Mouse (Mus musculus) right cerebral cortex, postnatal 14 days (tissue): Measurements from ENCODE around the gene Ptprm.

Experiments used
- DNase-seq: peaks from one replicate; pipeline ENCODE4 v3.0.0; 2022

Ptprm gene

DNA sequence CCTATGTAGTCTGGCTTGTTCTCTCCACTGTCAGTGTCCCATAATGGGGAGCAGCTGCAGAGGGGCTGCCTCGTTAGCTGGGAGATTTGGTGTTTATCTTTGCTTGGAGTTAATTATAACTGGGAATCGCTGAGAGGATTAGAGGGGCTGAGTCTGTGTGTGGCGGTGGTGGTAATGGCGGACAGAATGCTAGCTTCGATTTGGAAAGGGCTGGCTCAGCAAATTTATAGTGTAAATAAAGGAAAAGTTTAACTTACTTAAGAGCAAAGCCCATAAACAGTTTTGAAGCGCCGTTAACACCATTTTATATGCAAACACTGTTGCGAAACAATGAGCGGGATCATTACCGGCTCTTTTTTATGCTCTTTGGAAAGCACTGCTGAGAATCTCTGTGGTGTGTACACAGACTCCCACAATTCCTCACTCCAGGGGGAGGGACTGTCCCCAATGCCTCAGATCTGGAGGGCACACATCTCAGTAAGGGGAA is 597.2 kb downstream of the Ptprm start:
- no peak for DNase-seq

DNA sequence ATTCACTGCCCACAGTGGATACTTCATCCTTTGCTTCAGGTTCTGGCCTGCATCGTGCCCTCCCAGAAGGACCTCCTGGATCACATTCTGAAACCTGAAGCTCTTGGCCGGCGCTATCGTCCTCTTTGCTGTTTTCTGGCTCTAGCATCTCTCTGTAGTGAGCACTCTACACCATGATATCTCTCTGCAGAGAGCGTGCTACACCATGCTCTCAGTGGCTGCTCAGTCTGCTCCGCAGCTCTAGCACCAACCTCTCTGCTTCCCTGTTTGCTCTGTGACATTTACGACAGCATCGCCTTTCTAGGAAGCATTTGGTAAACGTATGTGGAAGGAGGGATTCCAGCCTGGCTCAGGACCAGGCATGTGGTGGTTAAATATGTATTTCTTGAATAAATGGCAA is 597.8 kb downstream of the Ptprm start:
- no peak for DNase-seq

DNA sequence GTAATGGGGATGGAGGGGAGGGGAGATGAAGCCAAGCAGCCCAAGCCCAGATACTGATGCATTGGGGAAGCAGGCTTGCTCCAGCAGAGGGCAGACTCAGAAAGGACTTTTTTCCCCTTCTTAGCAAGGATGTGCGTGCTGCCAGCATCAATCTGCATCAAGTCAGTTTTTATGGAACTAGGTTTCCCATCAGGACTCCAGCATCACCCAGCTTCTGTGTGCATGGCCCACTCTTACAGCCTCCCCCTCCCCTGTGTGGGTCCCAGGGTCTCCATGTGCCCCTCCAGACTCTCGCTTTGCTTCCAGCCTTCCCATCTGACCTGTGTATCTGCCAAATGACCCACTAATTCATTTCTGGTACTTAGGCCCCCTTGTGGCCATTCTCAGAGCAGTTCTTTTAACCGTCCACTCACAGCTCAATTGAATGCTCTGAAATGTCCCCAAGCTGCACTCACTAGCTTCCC is 599.0 kb downstream of the Ptprm start:
- peak; percentile 43 for DNase-seq

DNA sequence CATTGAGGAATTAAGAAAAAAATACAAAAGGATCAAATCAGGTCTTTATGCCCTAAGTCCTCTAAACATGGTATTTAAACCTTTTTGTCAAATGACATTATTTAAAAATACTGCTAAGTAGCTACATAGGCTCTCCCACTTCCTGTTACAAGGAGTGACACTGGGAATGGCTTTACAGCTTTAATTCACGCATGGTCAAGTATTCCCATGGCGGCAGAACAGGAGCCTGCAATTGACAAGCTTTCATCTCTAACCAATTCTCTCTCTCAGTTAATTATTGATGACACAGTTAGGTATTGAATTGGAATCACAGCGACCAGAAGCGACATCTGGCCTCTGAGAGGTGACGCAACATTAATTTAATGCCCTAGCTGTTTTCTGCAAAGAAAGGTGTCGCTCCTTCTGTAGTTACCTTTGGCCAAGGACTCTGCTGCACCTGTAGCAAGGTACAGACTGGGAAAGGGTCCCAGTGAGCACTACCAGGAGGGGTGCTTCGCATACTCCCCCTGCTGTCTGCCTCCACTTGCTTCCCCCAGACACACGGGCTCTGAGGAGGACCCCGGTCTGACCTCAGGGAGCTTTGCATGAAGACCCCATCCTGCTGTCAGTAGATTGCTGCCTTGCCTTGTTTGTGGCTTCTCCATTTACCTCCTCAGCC is 599.9 kb downstream of the Ptprm start:
- no peak for DNase-seq

DNA sequence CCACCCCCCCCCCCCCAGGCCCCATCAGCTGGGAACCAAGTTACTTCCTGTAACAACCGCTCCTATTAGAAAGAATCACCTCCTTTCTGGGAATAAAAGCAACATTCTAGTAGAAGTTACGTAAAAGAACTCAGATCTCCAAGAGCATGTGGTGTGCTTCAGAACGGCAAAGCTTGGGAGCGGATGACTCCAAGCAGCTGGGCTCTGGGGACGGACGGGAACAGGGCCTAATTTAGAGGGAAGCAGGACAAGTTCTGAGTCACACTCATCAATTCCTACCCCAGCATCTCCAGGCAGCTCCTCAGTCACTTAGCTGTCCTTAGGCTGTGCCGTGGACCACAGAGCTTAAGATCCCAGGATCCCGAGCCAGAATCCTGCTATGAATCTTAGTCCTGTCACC is 602.5 kb downstream of the Ptprm start:
- no peak for DNase-seq

DNA sequence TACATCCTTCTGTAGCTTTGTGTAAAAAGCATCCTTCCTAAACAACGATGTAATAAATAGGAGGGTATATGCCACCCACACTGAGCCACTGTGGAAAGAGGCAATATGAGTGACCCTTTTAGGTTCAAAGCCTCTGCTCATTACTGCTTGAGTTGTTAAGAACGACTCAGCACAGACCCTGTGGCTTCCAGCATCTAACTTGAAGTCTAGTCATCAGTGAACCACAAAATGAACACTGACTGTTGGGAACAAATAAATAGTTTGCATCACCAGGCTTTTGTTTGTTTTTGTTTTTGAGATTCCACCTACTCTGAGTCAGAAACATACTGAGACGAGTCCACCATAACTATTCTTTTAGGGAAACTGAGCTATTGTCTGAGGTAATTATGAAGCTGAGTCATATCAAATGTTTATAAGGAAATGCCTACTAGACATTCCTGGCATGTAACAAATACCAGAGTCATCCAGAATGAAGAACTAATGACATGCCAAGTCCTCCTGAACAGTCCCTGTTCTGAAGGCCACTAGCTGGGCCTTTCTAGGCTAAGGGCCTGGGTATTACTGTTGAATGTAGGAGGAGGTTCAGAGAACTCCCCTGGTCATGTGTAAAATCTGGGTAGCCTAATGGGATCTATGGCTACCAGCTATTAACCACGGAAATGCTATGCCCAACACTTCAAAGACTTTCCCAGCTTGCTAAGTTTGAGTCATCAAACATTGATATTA is 603.6 kb downstream of the Ptprm start:
- no peak for DNase-seq

DNA sequence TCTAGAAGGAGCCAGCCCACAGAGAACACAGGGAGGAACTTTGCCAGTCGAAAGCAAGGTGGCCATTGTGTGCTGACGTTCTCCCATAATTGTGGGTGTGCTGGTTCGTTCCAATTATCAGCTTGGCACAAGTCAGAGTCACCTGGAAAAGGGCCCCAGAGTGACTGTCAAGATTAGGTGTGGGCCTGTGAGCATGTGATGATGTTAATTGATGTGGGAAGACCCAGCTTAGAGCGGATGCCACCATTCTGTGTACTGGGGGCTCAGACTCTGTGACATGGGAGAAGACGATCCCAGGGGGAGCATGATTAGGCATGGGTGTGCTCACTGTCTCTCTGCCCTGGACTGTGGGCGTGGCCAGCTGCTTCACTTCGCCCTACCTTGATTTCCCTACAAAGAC is 604.3 kb downstream of the Ptprm start:
- DNase-seq = no peak

DNA sequence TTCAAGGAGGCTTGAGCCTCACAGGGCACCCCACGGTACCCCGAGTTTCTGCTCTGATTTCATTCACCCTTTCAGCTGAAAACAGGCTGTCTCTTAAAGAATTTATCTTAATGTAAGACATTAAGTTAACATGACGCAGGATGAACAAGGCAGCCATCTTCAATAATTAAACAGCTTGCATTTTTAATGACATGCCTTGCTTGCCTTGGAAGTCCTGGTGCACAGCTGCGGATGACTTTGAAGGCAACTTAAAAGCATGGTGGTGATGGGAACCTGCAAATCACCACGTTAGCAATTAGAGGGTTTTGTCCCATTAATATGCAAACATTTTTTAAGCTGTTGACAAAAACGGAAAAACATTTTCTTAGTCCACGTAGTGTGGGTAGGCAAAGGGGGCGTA is 607.8 kb downstream of the Ptprm start:
- DNase-seq = no peak

DNA sequence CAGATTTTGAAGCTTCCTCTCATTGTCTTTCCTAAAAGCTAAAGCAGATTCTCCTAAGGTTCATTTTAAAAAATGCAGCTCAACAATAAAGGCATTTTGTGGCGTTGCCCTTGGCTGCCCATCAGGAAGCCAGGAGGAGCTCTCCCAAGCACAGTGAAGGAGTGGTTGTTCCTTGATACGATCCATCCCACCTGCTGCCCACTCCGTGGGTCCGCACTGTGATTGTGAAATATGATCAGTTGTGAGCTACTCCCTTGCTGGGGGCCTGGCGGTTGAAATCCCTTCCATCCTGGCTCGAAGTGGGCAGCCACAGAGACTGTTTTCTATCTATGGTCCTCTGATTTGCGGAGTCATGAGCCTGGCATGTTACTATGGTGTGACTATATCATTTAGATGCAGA is 610.9 kb downstream of the Ptprm start:
- no peak for DNase-seq

DNA sequence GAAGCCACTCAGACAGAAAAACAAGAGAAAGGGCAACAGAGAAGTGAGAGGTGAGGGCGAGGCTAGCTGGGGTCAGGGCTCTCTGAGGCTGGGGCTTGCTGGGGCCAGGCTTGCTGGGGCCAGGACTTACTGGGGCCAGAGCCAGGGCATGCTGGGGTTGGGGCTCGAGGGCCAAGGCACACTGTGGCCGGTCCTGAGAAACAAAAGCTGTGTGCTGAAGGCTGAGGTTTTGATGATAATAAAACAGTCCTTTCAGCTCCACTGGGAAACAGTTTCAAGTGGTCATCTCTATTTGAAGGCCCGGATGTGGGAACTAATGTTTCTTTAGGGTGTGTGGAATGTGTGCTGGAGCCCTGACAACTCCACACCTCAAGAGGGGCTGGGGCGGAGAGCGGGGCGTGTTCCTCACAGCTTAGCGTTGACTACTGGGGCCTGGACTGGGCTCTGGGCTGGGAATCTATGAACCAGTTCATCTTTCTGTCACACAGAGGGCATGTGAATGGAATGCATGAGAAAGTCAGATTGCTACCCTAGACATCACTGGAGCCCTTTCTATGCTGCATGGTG is 615.4 kb downstream of the Ptprm start:
- no peak for DNase-seq

DNA sequence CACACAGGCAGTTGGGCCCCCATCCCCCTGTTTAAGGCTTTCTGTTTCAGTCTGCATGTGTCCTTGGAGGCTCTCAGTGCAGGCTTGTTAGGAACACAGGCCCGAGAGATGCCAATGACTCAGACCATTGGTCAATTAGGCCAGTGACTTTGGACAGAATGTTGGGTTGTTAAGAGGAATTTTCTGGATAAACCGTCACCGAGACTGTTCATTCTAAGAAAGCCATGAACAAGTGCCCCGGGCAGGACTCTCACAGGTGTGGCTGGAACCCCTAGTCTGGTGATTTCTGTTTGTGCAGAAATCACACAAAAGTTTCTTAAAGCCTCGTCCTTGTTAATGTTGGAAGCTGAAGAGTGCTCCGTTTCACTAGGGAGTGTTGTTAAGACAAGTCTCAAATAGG is 615.9 kb downstream of the Ptprm start:
- no peak for DNase-seq

DNA sequence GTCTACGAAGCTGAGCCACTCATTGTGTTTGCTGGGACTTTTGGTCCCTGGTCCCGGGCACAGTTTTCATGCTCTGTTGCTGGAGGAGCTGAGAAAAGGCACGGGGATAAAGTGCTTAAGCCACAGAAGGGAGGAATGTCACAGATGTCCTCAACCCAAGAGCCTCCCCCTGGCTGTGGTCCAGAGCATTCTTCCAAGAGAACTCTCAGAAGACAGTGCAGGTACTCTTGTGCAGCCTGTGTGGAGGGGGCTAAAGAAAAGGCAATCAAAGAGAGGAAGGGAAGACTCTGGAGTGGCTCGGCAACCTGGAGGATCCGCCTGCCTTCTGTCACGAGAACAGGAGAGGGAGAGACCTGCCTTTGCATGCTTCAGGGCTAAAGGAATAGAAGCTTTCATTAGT is 617.8 kb downstream of the Ptprm start:
- DNase-seq = no peak

DNA sequence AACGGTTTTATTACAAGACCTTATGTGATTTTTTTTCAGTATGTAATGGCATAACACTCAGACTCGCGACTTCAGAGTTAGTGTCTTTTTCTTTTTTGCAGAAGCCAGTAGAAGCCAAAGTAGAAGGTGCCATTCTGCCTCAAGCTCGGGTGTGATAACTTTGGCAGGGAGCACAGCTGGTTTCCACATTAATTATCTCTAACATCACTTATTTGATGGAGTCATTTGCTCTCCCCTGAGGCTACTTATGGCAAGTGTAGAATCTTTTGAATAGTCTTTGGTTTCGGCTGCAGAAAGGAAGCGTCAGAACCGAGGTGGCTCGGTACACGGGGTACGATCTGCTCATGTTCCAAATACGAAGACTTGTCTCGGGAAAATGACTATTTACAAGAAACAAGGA is 620.7 kb downstream of the Ptprm start:
- no peak for DNase-seq

DNA sequence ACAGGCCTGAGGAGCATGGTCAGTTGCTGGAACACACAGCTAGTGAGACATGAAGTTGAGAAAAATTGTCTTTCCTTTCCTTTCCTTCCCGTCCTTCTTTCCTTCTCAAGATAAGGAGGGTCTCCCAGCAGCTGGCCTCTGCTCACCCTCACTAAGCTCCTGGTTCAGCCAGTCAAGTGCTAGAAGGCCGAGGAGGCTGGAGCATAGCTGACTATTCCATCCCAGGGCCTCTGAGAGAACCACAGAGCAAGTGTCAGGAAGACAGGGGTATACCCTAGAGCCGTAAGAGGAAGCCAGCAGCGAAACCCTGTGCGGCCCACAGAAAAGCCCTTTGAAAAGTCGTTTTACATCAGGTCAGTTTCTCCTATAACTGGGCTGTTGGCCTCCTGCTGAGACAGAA is 624.3 kb downstream of the Ptprm start:
- DNase-seq = no peak

DNA sequence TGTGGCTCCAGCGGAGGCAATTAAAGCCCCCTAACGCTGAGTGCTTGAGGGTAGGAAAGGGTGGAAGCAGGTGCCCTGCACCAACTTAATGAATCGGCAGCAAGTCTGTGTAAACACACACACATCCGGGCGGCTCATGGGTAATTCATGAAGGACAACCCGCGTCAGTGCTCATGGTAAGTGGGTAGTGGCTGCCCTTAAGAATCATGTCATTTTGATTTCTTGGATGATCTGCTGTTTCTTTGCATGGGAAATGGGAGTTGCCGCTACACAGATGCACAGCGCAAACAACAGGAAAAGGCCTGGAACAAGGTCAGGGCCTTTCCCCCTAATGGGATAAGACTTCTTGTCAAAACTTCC is 633.3 kb downstream of the Ptprm start:
- DNase-seq = no peak

DNA sequence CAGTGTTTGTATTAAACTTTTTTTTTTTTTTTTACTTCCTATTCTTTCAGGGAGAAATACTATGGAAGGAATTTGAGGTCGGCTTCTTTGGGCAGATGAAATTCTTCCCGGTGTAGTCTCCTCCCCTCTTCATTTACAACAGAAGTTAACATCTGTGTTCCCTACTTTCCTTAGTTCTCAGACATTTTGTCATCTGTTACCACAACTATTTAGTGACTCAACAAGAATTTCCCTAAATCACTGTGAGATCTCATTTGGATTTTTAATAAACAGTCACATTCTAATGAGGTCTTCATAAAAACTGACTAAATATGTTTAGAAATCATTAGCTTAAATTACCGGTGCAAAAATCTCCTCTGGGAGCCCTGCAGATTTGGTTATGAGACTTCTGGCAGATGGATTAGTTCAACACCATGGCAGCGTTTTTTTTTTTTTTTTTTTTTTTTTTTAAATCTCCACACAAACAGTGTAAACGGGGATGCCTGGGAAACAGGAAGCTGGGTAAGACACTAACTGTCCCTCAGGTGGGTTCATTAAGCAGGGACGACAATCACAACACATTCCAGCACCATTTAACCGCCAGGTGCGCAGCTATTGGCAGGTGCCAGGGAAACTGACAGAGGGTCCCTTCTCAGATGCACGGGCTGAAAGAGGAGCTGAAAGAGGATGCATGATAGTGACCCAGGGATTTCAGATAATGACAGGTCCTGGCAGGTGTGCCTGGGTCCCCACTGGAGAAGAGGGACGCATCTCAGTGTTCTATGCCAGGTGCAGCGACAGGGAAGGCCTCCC is 633.9 kb downstream of the Ptprm start:
- DNase-seq = no peak

DNA sequence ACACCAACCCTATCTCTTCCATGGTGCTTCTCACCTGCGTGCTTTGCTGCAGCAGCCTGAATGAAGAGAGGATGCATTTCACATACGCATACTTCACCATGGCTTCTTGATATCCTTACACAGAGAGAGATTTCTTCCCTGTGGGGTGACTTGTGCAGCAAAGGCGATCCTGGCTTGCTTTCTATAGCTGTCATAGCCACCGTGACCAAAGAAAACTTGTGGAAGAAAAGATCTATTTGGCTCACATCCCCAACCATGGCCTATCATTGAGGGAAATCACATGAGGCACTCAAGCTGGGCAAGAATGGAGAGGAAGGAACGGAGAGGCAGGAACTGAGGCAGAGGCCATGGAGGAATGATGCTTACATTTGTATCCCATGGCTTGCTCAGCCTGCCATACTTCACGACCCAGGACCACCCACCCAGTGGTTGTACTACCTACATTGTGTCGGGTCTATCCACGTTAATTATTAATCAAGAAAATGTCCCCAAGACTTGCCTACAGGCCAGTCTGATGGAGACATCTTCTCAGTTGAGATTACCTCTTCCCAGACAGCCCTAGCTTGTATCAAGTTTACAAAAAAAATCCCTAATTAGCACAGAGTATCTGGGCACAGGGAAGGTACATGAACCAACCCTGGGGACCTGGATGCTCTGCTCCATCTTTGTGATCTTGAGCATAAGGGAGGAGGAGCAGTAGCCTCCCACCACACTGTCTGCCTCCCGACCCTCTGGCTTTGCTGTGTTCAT is 641.6 kb downstream of the Ptprm start:
- DNase-seq = no peak

DNA sequence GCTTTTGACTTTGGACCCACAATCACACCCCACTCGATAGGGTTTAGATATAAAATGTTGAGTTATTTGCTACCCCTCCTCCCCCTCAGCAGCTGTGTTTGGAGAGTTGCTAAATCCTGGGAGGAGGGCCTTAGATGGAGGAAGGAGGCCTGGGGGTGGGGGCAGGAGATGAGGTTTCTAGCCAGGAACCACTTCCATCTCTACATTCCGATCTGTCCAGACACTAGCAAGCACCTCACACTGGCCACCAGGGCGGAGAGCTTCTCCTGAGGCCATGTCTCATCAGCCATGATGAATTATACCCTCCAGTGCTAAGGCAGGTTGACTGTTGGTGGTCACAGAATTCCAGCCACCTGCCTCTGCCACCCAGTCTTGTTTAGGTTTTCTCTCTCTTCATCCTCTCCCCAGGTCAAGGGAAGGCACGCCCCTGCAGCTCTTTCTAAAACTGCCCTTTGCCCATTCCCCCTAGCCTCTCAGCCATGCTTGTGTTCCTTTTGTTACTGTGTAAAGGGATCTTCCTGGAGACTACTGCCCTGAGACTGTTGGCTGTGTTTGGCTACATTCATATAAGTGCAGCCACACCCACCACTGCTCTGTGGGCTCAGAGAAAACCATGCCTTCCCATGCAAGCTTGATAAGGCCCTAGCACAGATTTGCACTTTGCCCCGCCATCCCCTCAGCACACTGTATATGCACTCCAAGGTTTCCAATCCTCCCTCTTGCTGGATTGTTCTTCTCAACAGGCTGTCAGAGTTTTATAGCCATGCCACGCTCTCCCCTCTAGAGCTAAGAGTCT is 642.8 kb downstream of the Ptprm start:
- no peak for DNase-seq

DNA sequence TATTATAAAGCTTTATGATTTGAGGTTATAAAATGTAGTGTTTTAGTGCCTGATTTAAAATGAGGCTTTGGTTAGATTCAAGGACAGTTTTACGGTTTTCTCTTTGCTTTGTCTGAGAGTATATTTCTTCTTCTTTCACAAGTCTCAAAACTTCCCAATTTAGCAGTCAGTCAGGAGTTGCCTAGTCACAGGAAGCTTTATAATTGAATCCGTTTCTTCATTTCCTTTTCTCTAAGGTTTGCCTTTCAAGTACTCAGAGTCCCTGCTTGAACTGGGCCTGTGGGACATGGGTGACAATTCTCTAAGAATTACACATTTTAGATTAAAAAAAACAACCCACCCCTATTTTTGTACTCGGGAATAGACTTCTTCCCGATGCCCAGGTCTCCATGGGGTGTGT is 643.7 kb downstream of the Ptprm start:
- DNase-seq = no peak

DNA sequence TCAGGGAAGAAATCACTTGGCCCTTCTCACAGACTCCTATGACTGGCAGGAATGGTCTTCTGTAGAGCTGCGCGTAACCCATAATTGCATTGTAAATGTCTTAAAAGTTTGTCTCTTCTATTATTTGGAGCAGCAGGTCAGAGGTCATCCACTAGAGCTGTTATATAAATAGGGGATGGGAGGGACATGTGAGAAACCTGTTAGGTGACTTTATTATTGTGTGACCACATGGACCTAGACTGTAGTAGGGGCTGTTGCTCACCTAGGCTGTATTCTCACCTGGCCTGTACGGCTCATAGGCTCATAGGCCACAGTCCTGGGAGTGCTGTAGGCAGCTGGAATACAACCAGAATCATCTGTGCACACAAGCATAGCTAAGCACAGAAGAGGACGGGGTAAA is 645.5 kb downstream of the Ptprm start:
- no peak for DNase-seq

DNA sequence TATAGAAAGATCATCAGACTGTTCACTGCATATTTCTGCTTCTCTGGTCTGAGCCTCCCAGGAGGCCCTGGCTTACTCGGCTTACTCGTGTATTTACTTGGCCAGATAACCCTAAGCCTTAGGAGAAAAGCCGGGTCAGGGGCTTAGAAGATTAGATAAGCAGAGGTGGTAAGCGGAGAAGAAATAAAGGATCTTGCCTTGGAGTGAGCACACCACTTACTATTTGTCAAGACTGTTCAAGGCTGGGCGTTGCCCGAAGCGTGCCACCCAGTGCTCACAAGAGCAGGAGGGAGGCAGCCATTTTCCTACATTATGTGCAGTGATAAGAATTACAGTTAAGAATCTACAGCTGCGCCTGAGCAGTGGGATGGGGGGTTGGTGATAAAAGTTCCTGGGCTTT is 646.6 kb downstream of the Ptprm start:
- DNase-seq = no peak
